Mouse (Mus musculus) MEL (cell line): ENCODE measurements around the gene Atpaf1.

ENCODE experiments used
- CTCF ChIP-seq, 3 experiments: IDR thresholded peaks in 2 of 3; conservative IDR thresholded peaks in 1 of 3; 2 replicates each; pipeline ENCODE4 v1.5.1; 2011 to 2012; ENCODE audit warnings: low read length in 3 of 3, low read depth in 2 of 3, mild to moderate bottlenecking in 2 of 3, improper control_type of control experiment in 1 of 3, inconsistent platforms in 1 of 3, mixed read lengths in 1 of 3, moderate library complexity in 1 of 3; ENCODE audit not compliant: control insufficient read depth in 1 of 3, insufficient read depth in 1 of 3, poor library complexity in 1 of 3, severe bottlenecking in 1 of 3
- GABPA ChIP-seq: IDR thresholded peaks from 2 replicates; pipeline ENCODE4 v1.6.1; 2012; ENCODE audit warnings: low read depth, mild to moderate bottlenecking, inconsistent platforms, low read length, improper control_type of control experiment, moderate library complexity
- POLR2A ChIP-seq, 2 experiments: IDR thresholded peaks; 2 replicates each; pipeline ENCODE4 v1.6.1; 2011 to 2012; ENCODE audit warnings: low read length in 2 of 2, mild to moderate bottlenecking in 2 of 2, control low read depth in 1 of 2, improper control_type of control experiment in 1 of 2, low read depth in 1 of 2, moderate library complexity in 1 of 2; ENCODE audit not compliant: control insufficient read depth in 1 of 2, insufficient read depth in 1 of 2, poor library complexity in 1 of 2
- TAL1 ChIP-seq: IDR thresholded peaks from 2 replicates; pipeline ENCODE4 v1.6.1; 2012; ENCODE audit warnings: mild to moderate bottlenecking, inconsistent platforms, low read length, moderate library complexity, mixed read lengths

- TF ChIP-seq GABPA (no peak), CTCF (IDR thresholded peaks at IDR 0.05 in 2 of 3, conservative IDR thresholded peaks at IDR 0.05 in 1 of 3; ENCODE audit: control insufficient read depth in 1 of 3, insufficient read depth in 1 of 3, low read depth in 2 of 3, low read length in 3 of 3, poor library complexity in 1 of 3, severe bottlenecking in 1 of 3) (no peak), TAL1 (no peak), POLR2A (IDR thresholded peaks at IDR 0.05; ENCODE audit: control insufficient read depth in 1 of 2, insufficient read depth in 1 of 2, low read depth in 1 of 2, low read length in 2 of 2, poor library complexity in 1 of 2) (no peak)
Measured at GRCm38 (mm10) chr4:115851569-115851968, 67.0 kb downstream of the Atpaf1 start.
